In genomic region chr4:63371890-63372289, GRCm38 (mm10) we compare ENCODE assay signal across 9 mouse cellular contexts. TPM values are rescaled to one million over a fixed set of nuclear protein-coding genes. Genes with fewer than 3 reads are reported as not detected.
DNase-seq lines count a peak whose midpoint lies in the region; ATAC-seq lines count a peak whose summit lies in the region.
"Had no signal": no experiment of that assay in that cellular context is flagged by ENCODE, and none has a peak within 500 bp of the region (broad histone marks: within the 10 kb centered on the region; RNA-seq: fewer than 3 reads in every experiment).

No protein-coding gene starts in this region.

- 59% methylated on average over 3 of the region's 3 CpGs for WGBS in intestine, embryonic 14.5 days
- 62% methylated on average over 3 of the region's 3 CpGs for WGBS in intestine, embryonic 15.5 days
- WGBS in macrophage (ENCODE audit: missing documents), result 40% methylated on average over 3 of the region's 3 CpGs
- WGBS in forebrain, embryonic 13.5 days, result 65% methylated on average over 3 of the region's 3 CpGs

- no peaks in the 10 kb centered on the region for H3K27me3 ChIP-seq in intestine, embryonic 14.5 days (replicated peaks; ENCODE audit: control insufficient read depth, insufficient read depth, low read length)
- no peaks in the 10 kb centered on the region for H3K27me3 ChIP-seq in intestine, embryonic 15.5 days (replicated peaks)
- H3K27me3 ChIP-seq in forebrain, embryonic 13.5 days, result no peaks in the 10 kb centered on the region

- no peaks in the 10 kb centered on the region for H3K79me2 ChIP-seq in macrophage (ENCODE audit: inconsistent target)

- H3K9ac ChIP-seq in intestine, embryonic 14.5 days (ENCODE audit: low read length), result no peak overlapping the region
- H3K9ac ChIP-seq in intestine, embryonic 15.5 days, result no peak overlapping the region
- no peak overlapping the region for H3K9ac ChIP-seq in forebrain, embryonic 13.5 days

- no peak overlapping the region for H3K27ac ChIP-seq in intestine, embryonic 14.5 days (ENCODE audit: low read depth)
- H3K27ac ChIP-seq in intestine, embryonic 15.5 days, result no peak overlapping the region
- peak overlapping the region; percentile 21 for H3K27ac ChIP-seq in macrophage
- no peak overlapping the region for H3K27ac ChIP-seq in forebrain, embryonic 13.5 days

- H3K4me1 ChIP-seq in intestine, embryonic 14.5 days (replicated peaks; ENCODE audit: control insufficient read depth, insufficient read depth, low read length), result no peaks in the 10 kb centered on the region
- H3K4me1 ChIP-seq in intestine, embryonic 15.5 days (replicated peaks), result no peaks in the 10 kb centered on the region
- H3K4me1 ChIP-seq in forebrain, embryonic 13.5 days, result 0 out of 2 replicates have a peak, but pooled peaks cover 7% of the 10 kb centered on the region

- H3K4me2 ChIP-seq in intestine, embryonic 14.5 days (ENCODE audit: low read length), result no peak overlapping the region
- no peak overlapping the region for H3K4me2 ChIP-seq in intestine, embryonic 15.5 days (replicated peaks)
- H3K4me2 ChIP-seq in forebrain, embryonic 13.5 days, result no peak overlapping the region

- no peaks in the 10 kb centered on the region for H3K9me3 ChIP-seq in intestine, embryonic 14.5 days (ENCODE audit: control insufficient read depth, low read length)
- H3K9me3 ChIP-seq in intestine, embryonic 15.5 days, result no peaks in the 10 kb centered on the region
- no peaks in the 10 kb centered on the region for H3K9me3 ChIP-seq in forebrain, embryonic 13.5 days (replicated peaks)

- DNase-seq in intestine, embryonic 14.5 days (ENCODE audit: low spot score), result peak; percentile 58
- peak; percentile 75 to 78 for DNase-seq in B cell, adult 2 months
- DNase-seq in NIH3T3 (ENCODE audit: low read depth), result peak; percentile 67
- DNase-seq in cerebellum, adult 9-11 months, result no peak

- no peak overlapping the region for H3K4me3 ChIP-seq in intestine, embryonic 14.5 days (ENCODE audit: low read depth, low read length)
- H3K4me3 ChIP-seq in intestine, embryonic 15.5 days (replicated peaks), result no peak overlapping the region
- no peak overlapping the region for H3K4me3 ChIP-seq in macrophage (ENCODE audit: inconsistent target)
- no peak overlapping the region for H3K4me3 ChIP-seq in forebrain, embryonic 13.5 days

- no peak for ATAC-seq in intestine, embryonic 14.5 days (replicated peaks; ENCODE audit: low FRiP score, low TSS enrichment, low read depth)
- no peak for ATAC-seq in intestine, embryonic 15.5 days
- ATAC-seq in erythroblast, adult 5-6 weeks (replicated peaks; ENCODE audit: low FRiP score, poor library complexity, severe bottlenecking), result peak; percentile 36
- ATAC-seq in forebrain, embryonic 13.5 days, result no peak

- H3K36me3 ChIP-seq in intestine, embryonic 14.5 days (ENCODE audit: control insufficient read depth, insufficient read depth, low read length), result peaks cover 85% of the 10 kb centered on the region
- H3K36me3 ChIP-seq in intestine, embryonic 15.5 days, result peaks cover 32% of the 10 kb centered on the region
- peaks cover 93% of the 10 kb centered on the region for H3K36me3 ChIP-seq in macrophage (ENCODE audit: inconsistent target)
- H3K36me3 ChIP-seq in forebrain, embryonic 13.5 days (ENCODE audit: poor library complexity, severe bottlenecking), result peaks cover 97% of the 10 kb centered on the region

RNA-seq across cellular contexts. Expression of gene Orm2, which starts 9.6 kb away (rescaled TPM):
- polyA plus RNA-seq in intestine, embryonic 14.5 days (2014; fragmentation: Nextera tagmentation; extraction: Ambion mirVana), result not detected in 2 replicates
- polyA plus RNA-seq in intestine, embryonic 15.5 days (2015; fragmentation: Nextera tagmentation; extraction: Ambion mirVana), result not detected in 2 replicates
- total RNA-seq in erythroblast, adult 5-6 weeks (2015; ENCODE audit: low replicate concordance), result not detected in 2 replicates
- total RNA-seq in erythroblast, adult 5-6 weeks (2017; ENCODE audit: low replicate concordance), result not detected in 2 replicates
- not detected for total RNA-seq in macrophage (2018; cell fraction: chromatin; rRNA removed)
- under 1 TPM in 2 of 26 experiments, not detected in 24; 0.17 to 0.19 TPM for total RNA-seq in macrophage (2018; cell fraction: cytosol; rRNA removed)
- total RNA-seq in macrophage (2018; cell fraction: nucleus; rRNA removed), result not detected
- not detected in 3 replicates for polyA plus RNA-seq in macrophage (2018)
- polyA plus RNA-seq in forebrain, embryonic 13.5 days (2015; fragmentation: Nextera tagmentation; extraction: Ambion mirVana), result not detected in 2 replicates
- total RNA-seq: layer of hippocampus, adult 18-20 months had no signal

RNA-seq across cellular contexts. Expression of gene Orm3, which starts 15.9 kb away (rescaled TPM):
- polyA plus RNA-seq in intestine, embryonic 14.5 days (2014; fragmentation: Nextera tagmentation; extraction: Ambion mirVana), result not detected in 2 replicates
- not detected in 2 replicates for polyA plus RNA-seq in intestine, embryonic 15.5 days (2015; fragmentation: Nextera tagmentation; extraction: Ambion mirVana)
- not detected in 2 replicates for total RNA-seq in erythroblast, adult 5-6 weeks (2015; ENCODE audit: low replicate concordance)
- not detected in 2 replicates for total RNA-seq in erythroblast, adult 5-6 weeks (2017; ENCODE audit: low replicate concordance)
- 1 to 10 TPM in 3 of 26 experiments, not detected in 23; 1.4 to 2.0 (median 1.5) TPM for total RNA-seq in macrophage (2018; cell fraction: chromatin; rRNA removed)
- total RNA-seq in macrophage (2018; cell fraction: cytosol; rRNA removed), result under 1 TPM in 1 of 26 experiments, not detected in 25; 0.10 TPM
- 1 to 10 TPM in 3 of 26 experiments, under 1 TPM in 1, not detected in 22; 0.81 to 2.7 (median 1.6) TPM for total RNA-seq in macrophage (2018; cell fraction: nucleus; rRNA removed)
- polyA plus RNA-seq in macrophage (2018), result not detected in 3 replicates
- not detected in 2 replicates for polyA plus RNA-seq in forebrain, embryonic 13.5 days (2015; fragmentation: Nextera tagmentation; extraction: Ambion mirVana)
- total RNA-seq: layer of hippocampus, adult 18-20 months had no signal

RNA-seq across cellular contexts. Expression of gene Orm1, which starts 27.5 kb away (rescaled TPM):
- polyA plus RNA-seq in intestine, embryonic 14.5 days (2014; fragmentation: Nextera tagmentation; extraction: Ambion mirVana), result not detected in 2 replicates
- polyA plus RNA-seq in intestine, embryonic 15.5 days (2015; fragmentation: Nextera tagmentation; extraction: Ambion mirVana), result not detected in 2 replicates
- total RNA-seq in erythroblast, adult 5-6 weeks (2015; ENCODE audit: low replicate concordance), result 26.3 TPM in 1 of 2 replicates, not detected in the other
- 14.8 and 18.0 TPM in 2 replicates for total RNA-seq in erythroblast, adult 5-6 weeks (2017; ENCODE audit: low replicate concordance)
- not detected for total RNA-seq in macrophage (2018; cell fraction: chromatin; rRNA removed)
- total RNA-seq in macrophage (2018; cell fraction: cytosol; rRNA removed), result 1 to 10 TPM in 4 of 26 experiments, under 1 TPM in 13, not detected in 9; 0.22 to 1.7 (median 0.66) TPM
- 1 to 10 TPM in 4 of 26 experiments, not detected in 22; 1.2 to 2.1 (median 1.6) TPM for total RNA-seq in macrophage (2018; cell fraction: nucleus; rRNA removed)
- polyA plus RNA-seq in macrophage (2018), result 0.36 to 0.41 TPM in 2 of 3 replicates, not detected in the other
- polyA plus RNA-seq in forebrain, embryonic 13.5 days (2015; fragmentation: Nextera tagmentation; extraction: Ambion mirVana), result not detected in 2 replicates
- total RNA-seq: layer of hippocampus, adult 18-20 months had no signal

RNA-seq across cellular contexts. Expression of gene Akna, which starts 31.3 kb away (rescaled TPM):
- polyA plus RNA-seq in intestine, embryonic 14.5 days (2014; fragmentation: Nextera tagmentation; extraction: Ambion mirVana), result 6.4 and 6.8 TPM in 2 replicates
- 5.6 and 6.5 TPM in 2 replicates for polyA plus RNA-seq in intestine, embryonic 15.5 days (2015; fragmentation: Nextera tagmentation; extraction: Ambion mirVana)
- total RNA-seq in erythroblast, adult 5-6 weeks (2015; ENCODE audit: low replicate concordance), result 16.9 and 18.4 TPM in 2 replicates
- total RNA-seq in erythroblast, adult 5-6 weeks (2017; ENCODE audit: low replicate concordance), result 8.2 and 9.5 TPM in 2 replicates
- total RNA-seq in macrophage (2018; cell fraction: chromatin; rRNA removed), result 100 to 1,000 TPM; 108 to 877 (median 288) TPM
- total RNA-seq in macrophage (2018; cell fraction: cytosol; rRNA removed), result 100 to 1,000 TPM in 4 of 26 experiments, 10 to 100 TPM in 22; 26.5 to 181 (median 58.8) TPM
- total RNA-seq in macrophage (2018; cell fraction: nucleus; rRNA removed), result 100 to 1,000 TPM in 23 of 26 experiments, 10 to 100 TPM in 3; 76.0 to 478 (median 187) TPM
- 14.8 to 23.1 TPM (median 20.8 TPM) in 3 replicates for polyA plus RNA-seq in macrophage (2018)
- polyA plus RNA-seq in forebrain, embryonic 13.5 days (2015; fragmentation: Nextera tagmentation; extraction: Ambion mirVana), result 21.7 and 23.1 TPM in 2 replicates
